Mouse (Mus musculus) MEL (cell line): Measurements from ENCODE around the gene Rcor1. TPM values are rescaled to one million over a fixed set of nuclear protein-coding genes. Genes with fewer than 3 reads are reported as not detected.

Experiments
- DNase-seq: peaks from one replicate; pipeline ENCODE4 v3.0.0; 2011; ENCODE audit warnings: low read depth, low spot score
- H3K27ac ChIP-seq: 2 replicates; pipeline ENCODE4 v1.5.1; 2012; ENCODE audit warnings: low read depth, mild to moderate bottlenecking, control low read depth, low read length, moderate library complexity; ENCODE audit not compliant: control insufficient read depth
- H3K27me3 ChIP-seq, 2 experiments: fragments of 150-350 bp in 1 of 2; sonication (generic) in 1 of 2; 2 replicates each; pipeline ENCODE4 v1.6.1; 2012; ENCODE audit warnings: low read length in 2 of 2, mild to moderate bottlenecking in 2 of 2, improper control_type of control experiment in 1 of 2, moderate library complexity in 1 of 2; ENCODE audit not compliant: insufficient read depth in 2 of 2, control insufficient read depth in 1 of 2
- H3K36me3 ChIP-seq, 2 experiments: 2 replicates each; pipeline ENCODE4 v1.6.1; 2012 to 2014; ENCODE audit warnings: low read length in 2 of 2, improper control_type of control experiment in 1 of 2, inconsistent platforms in 1 of 2, mild to moderate bottlenecking in 1 of 2; ENCODE audit not compliant: insufficient read depth in 2 of 2, control insufficient read depth in 1 of 2
- H3K4me1 ChIP-seq, 2 experiments: fragments of 150-350 bp in 1 of 2; sonication (generic) in 1 of 2; 2 replicates each; pipeline ENCODE4 v1.6.1; 2012; ENCODE audit warnings: low read length in 2 of 2, improper control_type of control experiment in 1 of 2, mild to moderate bottlenecking in 1 of 2; ENCODE audit not compliant: insufficient read depth in 2 of 2, control insufficient read depth in 1 of 2
- H3K4me3 ChIP-seq, 2 experiments: fragments of 150-350 bp in 1 of 2; sonication (generic) in 1 of 2; 2 replicates each; pipeline ENCODE4 v1.5.1; 2012; ENCODE audit warnings: low read depth in 2 of 2, low read length in 2 of 2, mild to moderate bottlenecking in 2 of 2, moderate library complexity in 2 of 2, control low read depth in 1 of 2, improper control_type of control experiment in 1 of 2; ENCODE audit not compliant: control insufficient read depth in 1 of 2, insufficient read depth in 1 of 2
- H3K79me2 ChIP-seq: 2 replicates; pipeline ENCODE4 v1.6.1; 2012; ENCODE audit warnings: mild to moderate bottlenecking, low read length, moderate library complexity; ENCODE audit not compliant: control insufficient read depth, poor library complexity, insufficient read depth
- H3K9ac ChIP-seq: 2 replicates; pipeline ENCODE4 v1.6.1; 2012; ENCODE audit warnings: low read depth, mild to moderate bottlenecking, control low read depth, low read length, moderate library complexity; ENCODE audit not compliant: control insufficient read depth, poor library complexity, severe bottlenecking
- H3K9me3 ChIP-seq: fragments of 150-350 bp; sonication (generic); replicated peaks from 2 replicates; pipeline ENCODE4 v1.6.1; 2012; ENCODE audit warnings: mild to moderate bottlenecking, low read length, improper control_type of control experiment, moderate library complexity; ENCODE audit not compliant: insufficient read depth
- BHLHE40 ChIP-seq: IDR thresholded peaks from 2 replicates; pipeline ENCODE4 v1.6.1; 2012; ENCODE audit warnings: low read depth, mild to moderate bottlenecking, inconsistent platforms, low read length, improper control_type of control experiment, borderline replicate concordance
- CHD1 ChIP-seq: IDR thresholded peaks from 2 replicates; pipeline ENCODE4 v1.6.1; 2012; ENCODE audit warnings: low read depth, mild to moderate bottlenecking, inconsistent platforms, low read length, improper control_type of control experiment
- E2F4 ChIP-seq: IDR thresholded peaks from 2 replicates; pipeline ENCODE4 v1.6.1; 2011; ENCODE audit warnings: low read depth, low read length, improper control_type of control experiment, borderline replicate concordance
- EP300 ChIP-seq, 2 experiments: IDR thresholded peaks; 2 replicates each; pipeline ENCODE4 v1.6.1; 2011; ENCODE audit warnings: improper control_type of control experiment in 2 of 2, low read length in 2 of 2, low read depth in 1 of 2, mild to moderate bottlenecking in 1 of 2
- ETS1 ChIP-seq: IDR thresholded peaks from 2 replicates; pipeline ENCODE4 v1.6.1; 2012; ENCODE audit warnings: low read depth, mild to moderate bottlenecking, inconsistent platforms, low read length, improper control_type of control experiment, moderate library complexity
- HCFC1 ChIP-seq: IDR thresholded peaks from 2 replicates; pipeline ENCODE4 v1.6.1; 2012; ENCODE audit warnings: low read depth, mild to moderate bottlenecking, inconsistent platforms, low read length, improper control_type of control experiment, moderate library complexity
- JUND ChIP-seq: IDR thresholded peaks from 2 replicates; pipeline ENCODE4 v1.6.1; 2011; ENCODE audit warnings: low read depth, mild to moderate bottlenecking, improper control_type of control experiment, low read length
- MAFK ChIP-seq: IDR thresholded peaks from 2 replicates; pipeline ENCODE4 v1.6.1; 2011; ENCODE audit warnings: low read depth, mild to moderate bottlenecking, low read length, improper control_type of control experiment, borderline replicate concordance
- MAX ChIP-seq: IDR thresholded peaks from 2 replicates; pipeline ENCODE4 v1.6.1; 2011; ENCODE audit warnings: low read length, improper control_type of control experiment
- MAZ ChIP-seq: IDR thresholded peaks from 2 replicates; pipeline ENCODE4 v1.6.1; 2012; ENCODE audit warnings: low read depth, mild to moderate bottlenecking, inconsistent platforms, low read length, improper control_type of control experiment
- MXI1 ChIP-seq: IDR thresholded peaks from 2 replicates; pipeline ENCODE4 v1.6.1; 2011; ENCODE audit warnings: mild to moderate bottlenecking, low read depth, low read length, improper control_type of control experiment
- MYC ChIP-seq: IDR thresholded peaks from 2 replicates; pipeline ENCODE4 v1.6.1; 2011; ENCODE audit warnings: low read depth, mild to moderate bottlenecking, low read length, improper control_type of control experiment, moderate library complexity
- POLR2A ChIP-seq, 2 experiments: IDR thresholded peaks; 2 replicates each; pipeline ENCODE4 v1.6.1; 2011 to 2012; ENCODE audit warnings: low read length in 2 of 2, mild to moderate bottlenecking in 2 of 2, control low read depth in 1 of 2, improper control_type of control experiment in 1 of 2, low read depth in 1 of 2, moderate library complexity in 1 of 2; ENCODE audit not compliant: control insufficient read depth in 1 of 2, insufficient read depth in 1 of 2, poor library complexity in 1 of 2
- SMC3 ChIP-seq: IDR thresholded peaks from 2 replicates; pipeline ENCODE4 v1.6.1; 2011; ENCODE audit warnings: low read depth, low read length, improper control_type of control experiment
- TAL1 ChIP-seq: IDR thresholded peaks from 2 replicates; pipeline ENCODE4 v1.6.1; 2012; ENCODE audit warnings: mild to moderate bottlenecking, inconsistent platforms, low read length, moderate library complexity, mixed read lengths
- TBP ChIP-seq: IDR thresholded peaks from 2 replicates; pipeline ENCODE4 v1.8.0; 2011; ENCODE audit warnings: low read depth, low read length, improper control_type of control experiment
- TCF12 ChIP-seq: IDR thresholded peaks from 2 replicates; pipeline ENCODE4 v1.6.1; 2014; ENCODE audit warnings: low read depth, mild to moderate bottlenecking, inconsistent platforms, low read length, improper control_type of control experiment, moderate library complexity
- UBTF ChIP-seq: IDR thresholded peaks from 2 replicates; pipeline ENCODE4 v1.6.1; 2012; ENCODE audit warnings: low read depth, mild to moderate bottlenecking, inconsistent platforms, low read length, improper control_type of control experiment, moderate library complexity, borderline replicate concordance; ENCODE audit not compliant: insufficient read depth
- ZKSCAN1 ChIP-seq: IDR thresholded peaks from 2 replicates; pipeline ENCODE4 v1.6.1; 2012; ENCODE audit warnings: low read depth, mild to moderate bottlenecking, inconsistent platforms, low read length, improper control_type of control experiment, moderate library complexity
- polyA plus RNA-seq, 2 experiments: library from polyadenylated mRNA; stranded (reverse) in 1 of 2; unstranded in 1 of 2; fragments of >175 nt in 1 of 2; fragments of >200 nt in 1 of 2; gene quantifications; 2 replicates each; pipeline versions ENCODE4 v1.2.1 to v1.2.4; 2012; ENCODE audit warnings: low replicate concordance in 2 of 2, low read depth in 1 of 2; ENCODE audit not compliant: insufficient read length in 2 of 2, insufficient read depth in 1 of 2, missing spikeins in 1 of 2
- total RNA-seq: library from RNA; depleted of rRNA; stranded (reverse); fragments of 300-350 nt; gene quantifications from 2 replicates; pipeline ENCODE4 v1.2.3, GENCODE M21; 2012

The Rcor1 gene
- total and polyA plus RNA-seq, 3 experiments = 23.1 to 44.3 (median 37.1) TPM

DNA sequence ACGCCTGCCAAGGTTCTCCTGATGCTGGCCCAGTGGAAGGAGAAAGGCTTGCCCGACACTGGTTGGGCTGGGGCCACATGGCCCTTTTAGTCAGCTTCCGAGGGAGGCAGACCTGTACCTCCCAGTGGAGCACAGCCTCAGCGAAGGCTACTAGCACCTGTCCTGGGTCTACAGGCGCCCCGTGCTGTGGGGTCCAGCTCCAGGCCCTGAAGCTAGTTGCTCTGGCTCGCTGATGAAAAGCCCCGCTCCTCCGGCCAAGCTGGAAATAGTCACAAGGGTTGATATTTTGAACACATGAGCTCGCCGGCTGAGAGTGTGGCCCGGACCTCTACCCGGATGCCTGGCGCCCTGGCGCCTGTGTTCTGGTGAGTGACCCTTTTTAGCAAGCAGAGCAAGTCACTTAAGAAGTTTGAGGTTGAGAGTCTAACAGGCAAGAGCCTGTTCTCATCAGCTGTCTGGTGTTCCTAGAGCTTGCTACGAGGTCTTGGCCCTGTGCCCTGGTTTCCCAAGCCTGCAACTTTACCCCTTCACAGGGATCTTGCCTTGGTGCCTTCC, 104.4 kb downstream of the Rcor1 start:
- Histone ChIP-seq H3K79me2 (no peaks in the 10 kb centered on the region), H3K27ac (no peak overlapping the region), H3K4me1 (peaks cover 0 to 3% of the 10 kb centered on the region in 2 experiments; a peak in 1 of 4 replicates), H3K36me3 (no peaks in the 10 kb centered on the region), H3K9ac (no peak overlapping the region), H3K27me3 (no peaks in the 10 kb centered on the region), H3K4me3 (no peak overlapping the region)
- DNase-seq = no peak
- TF ChIP-seq MYC (no peak), E2F4 (no peak), POLR2A (IDR thresholded peaks at IDR 0.05; ENCODE audit: control insufficient read depth in 1 of 2, insufficient read depth in 1 of 2, low read depth in 1 of 2, low read length in 2 of 2, poor library complexity in 1 of 2) (no peak), ZKSCAN1 (no peak), TCF12 (no peak), EP300 (IDR thresholded peaks at IDR 0.05; ENCODE audit: low read depth in 1 of 2, low read length in 2 of 2) (no peak), MAX (no peak), CHD1 (no peak), HCFC1 (no peak), ETS1 (no peak), MAFK (no peak), TBP (no peak), MXI1 (no peak), UBTF (no peak)
- TF ChIP-seq, all 39 proteins: peak for 0
- H3K9me3 ChIP-seq = no peaks in the 10 kb centered on the region

GRCm38 (mm10) chr12:111144598-111144997, 105.4 kb downstream of the Rcor1 start:
- no peak overlapping the region for H3K4me3 ChIP-seq
- H3K27me3 ChIP-seq = no peaks in the 10 kb centered on the region
- H3K79me2 ChIP-seq = no peaks in the 10 kb centered on the region
- no peak overlapping the region for H3K27ac ChIP-seq
- no peaks in the 10 kb centered on the region for H3K9me3 ChIP-seq
- no peak for DNase-seq
- TF ChIP-seq SMC3 = no peak
- TF ChIP-seq MYC = no peak
- no peak for TF ChIP-seq ZKSCAN1
- TF ChIP-seq MAZ = no peak
- TF ChIP-seq TAL1 = no peak
- TF ChIP-seq MAX = no peak
- TF ChIP-seq BHLHE40 = no peak
- no peak for TF ChIP-seq JUND
- peaks cover 0 to 6% of the 10 kb centered on the region in 2 experiments; a peak in 1 of 4 replicates for H3K4me1 ChIP-seq
- H3K9ac ChIP-seq = no peak overlapping the region
- H3K36me3 ChIP-seq = no peaks in the 10 kb centered on the region
